Mouse (Mus musculus) cerebellum, adult 2 months (tissue): ENCODE measurements at regions not wholly inside any gene's neighbourhood (a gene's known extent, or its start where the extent isn't known, plus 50 kb on each side); places are given as distances from the start of the nearest gene placed in this dataset.
A peak's percentile ranks its signal among the peaks of the same experiment; 100 is the strongest.

Experiments
- DNase-seq, 2 experiments: peaks; one replicate each; pipeline ENCODE4 v3.0.0; 2021
- H3K27ac ChIP-seq: fragments of 200-500 bp; 2 replicates; pipeline ENCODE4 v1.5.1; 2012; ENCODE audit warnings: low read length, control low read depth, inconsistent platforms; ENCODE audit not compliant: insufficient read depth
- H3K27me3 ChIP-seq: fragments of 200-500 bp; 2 replicates; pipeline ENCODE4 v1.6.1; 2012; ENCODE audit warnings: inconsistent platforms, mild to moderate bottlenecking, low read length, moderate library complexity; ENCODE audit not compliant: control insufficient read depth, insufficient read depth
- H3K4me1 ChIP-seq: fragments of 200-500 bp; 2 replicates; pipeline ENCODE4 v1.6.1; 2011; ENCODE audit warnings: low read length; ENCODE audit not compliant: control insufficient read depth, insufficient read depth
- H3K4me3 ChIP-seq: fragments of 200-500 bp; replicated peaks from 2 replicates; pipeline ENCODE3; 2011; ENCODE audit warnings: mild to moderate bottlenecking, low read depth, low read length, control low read depth; ENCODE audit not compliant: insufficient read depth
- CTCF ChIP-seq: fragments of 200-500 bp; IDR thresholded peaks from 2 replicates; pipeline ENCODE4 v1.5.1; 2011; ENCODE audit warnings: low read depth, mild to moderate bottlenecking, control low read depth, low read length, moderate library complexity, borderline replicate concordance; ENCODE audit not compliant: insufficient read depth
- POLR2A ChIP-seq: fragments of 200-500 bp; IDR thresholded peaks from 2 replicates; pipeline ENCODE4 v1.6.1; 2011; ENCODE audit warnings: low read length, control low read depth, borderline replicate concordance; ENCODE audit not compliant: insufficient read depth
- WGBS: fragments of 180-500 bp; shearing (Covaris S2); methylation state at CpG from one replicate; pipeline ENCODE4 v1.1.7; 2018; 5-methylcytosine and 5-hydroxymethylcytosine counted together

DNA sequence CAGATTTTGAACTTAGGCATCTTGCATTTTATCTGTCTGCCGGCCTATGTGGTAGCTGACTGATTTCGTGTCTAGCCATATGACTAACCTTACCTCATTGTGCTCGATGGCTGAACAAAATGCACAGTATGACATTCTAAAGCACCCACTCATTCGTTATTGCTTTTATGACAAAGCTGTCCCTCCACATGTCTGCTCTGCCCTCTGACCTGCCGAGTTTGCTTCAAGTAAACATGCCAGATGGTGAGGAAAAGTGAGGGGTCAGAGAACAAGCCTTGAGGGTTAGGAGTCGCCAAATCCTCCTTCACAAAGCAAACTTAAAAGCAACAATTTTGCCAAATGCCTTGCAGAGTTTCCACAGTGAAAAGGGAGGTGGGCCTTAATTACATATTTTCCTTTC is 196.0 kb upstream of the Elavl2 start:
- Histone ChIP-seq H3K4me3 (no peak overlapping the region), H3K4me1 (no peaks in the 10 kb centered on the region), H3K27me3 (no peaks in the 10 kb centered on the region), H3K27ac (no peak overlapping the region)
- TF ChIP-seq POLR2A (no peak), CTCF (no peak)
- WGBS = 45% methylated on average over 6 of the region's 6 CpGs
- no peak for DNase-seq

DNA sequence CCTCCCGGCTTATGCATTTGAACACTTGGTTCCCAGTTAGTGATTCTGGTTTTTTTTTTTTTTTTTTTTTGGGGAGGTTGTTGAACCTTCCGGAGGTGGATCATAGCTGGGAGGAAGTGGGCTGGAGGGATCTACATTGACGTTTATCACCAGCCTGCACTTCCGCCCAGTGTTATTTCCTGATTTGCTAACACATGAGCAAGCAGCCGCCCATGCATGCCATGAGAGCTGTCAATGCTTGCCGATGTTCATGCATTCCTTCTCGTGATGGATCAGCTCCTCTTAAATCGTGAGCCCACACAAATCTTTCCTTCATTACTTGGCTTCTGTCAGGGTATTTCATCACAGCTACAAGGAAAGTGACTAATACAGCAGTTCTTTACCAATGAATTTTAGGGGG is 195.2 kb upstream of the Elavl2 start:
- no peaks in the 10 kb centered on the region for H3K4me1 ChIP-seq
- no peaks in the 10 kb centered on the region for H3K27me3 ChIP-seq
- H3K4me3 ChIP-seq = no peak overlapping the region
- H3K27ac ChIP-seq = no peak overlapping the region
- TF ChIP-seq CTCF (no peak), POLR2A (no peak)
- DNase-seq = no peak
- 42% methylated on average over 8 of the region's 8 CpGs for WGBS

DNA sequence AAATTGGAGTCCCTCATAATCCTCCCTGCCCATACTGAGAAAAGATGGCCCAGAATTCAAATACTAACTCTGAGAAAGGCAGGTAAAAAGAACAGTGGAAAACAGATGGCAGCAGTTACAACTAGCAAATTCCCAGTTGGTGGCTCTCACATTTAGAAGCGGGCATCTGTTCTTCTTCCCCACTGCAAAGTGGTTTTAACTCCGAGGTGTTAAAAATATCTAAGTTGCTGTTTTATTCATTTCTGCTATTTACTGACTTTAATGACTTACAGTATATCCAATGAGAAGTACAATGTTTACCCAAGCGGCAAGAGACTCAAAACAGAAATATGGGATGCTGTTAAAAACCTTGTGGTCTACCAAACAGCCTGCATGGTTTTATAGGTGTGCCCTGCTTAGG is 189.2 kb upstream of the Elavl2 start:
- TF ChIP-seq POLR2A = no peak
- TF ChIP-seq CTCF = no peak
- 35% methylated on average over 3 of the region's 3 CpGs for WGBS
- Histone ChIP-seq H3K27me3 (no peaks in the 10 kb centered on the region), H3K4me1 (no peaks in the 10 kb centered on the region; the same call in 1 of the 2 replicates), H3K4me3 (no peak overlapping the region), H3K27ac (no peak overlapping the region)
- DNase-seq = peak; percentile 23 to 77

DNA sequence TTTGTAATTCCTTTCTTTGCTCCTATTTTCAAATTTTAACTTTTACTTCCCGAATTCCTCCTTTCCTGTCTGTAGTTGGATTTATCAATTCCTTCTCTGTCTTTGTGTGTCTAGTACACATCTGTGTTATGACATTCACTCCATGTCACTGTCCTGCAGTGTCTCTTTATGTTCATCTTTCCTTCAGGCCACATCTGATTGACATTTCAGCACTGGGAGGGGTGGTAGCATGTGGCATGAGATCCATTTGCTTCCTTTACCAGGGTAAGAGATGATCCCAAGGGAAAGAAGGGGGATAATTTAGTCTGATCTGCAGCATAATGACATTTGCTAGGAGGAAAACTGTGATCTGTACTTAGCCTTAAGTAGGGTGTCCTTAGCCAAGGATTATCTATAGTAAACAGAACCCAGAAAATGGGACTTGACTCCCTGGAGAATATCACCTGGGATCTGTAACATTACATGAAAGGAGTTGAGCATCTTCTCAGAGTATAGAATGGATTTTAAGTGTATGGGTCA is 187.0 kb upstream of the Elavl2 start:
- DNase-seq = no peak
- 92% methylated on average over 1 of the region's 1 CpGs for WGBS

DNA sequence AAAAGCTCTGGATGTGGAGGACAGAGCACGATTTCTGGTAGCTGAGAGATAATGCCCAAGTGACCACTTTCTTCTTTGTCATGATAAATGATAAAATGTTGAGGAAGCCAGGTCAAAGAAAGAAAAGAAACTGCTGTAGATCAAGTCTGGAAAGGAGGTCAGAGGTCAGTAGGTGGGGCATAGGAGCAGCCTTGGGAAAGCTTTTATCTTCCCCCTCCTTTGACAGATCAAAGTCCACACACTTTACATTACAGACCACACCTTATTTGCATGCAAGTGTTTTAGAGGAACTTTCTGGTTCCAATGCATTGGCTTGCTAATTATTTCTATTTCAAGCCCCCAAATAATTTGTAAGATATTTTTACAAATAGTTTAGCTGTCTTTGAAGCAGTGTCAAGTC is 182.4 kb upstream of the Elavl2 start:
- H3K4me1 ChIP-seq = no peaks in the 10 kb centered on the region
- no peak overlapping the region for H3K27ac ChIP-seq
- no peaks in the 10 kb centered on the region; the same call in 1 of the 2 replicates for H3K27me3 ChIP-seq
- no peak for DNase-seq
- no peak overlapping the region for H3K4me3 ChIP-seq
- WGBS = 76% methylated on average over 1 of the region's 1 CpGs
- TF ChIP-seq CTCF (no peak), POLR2A (no peak)

More for the DNA sequence above, 187.0 kb upstream of the Elavl2 start:
- Histone ChIP-seq H3K27me3 (no peaks in the 10 kb centered on the region), H3K4me3 (no peak overlapping the region), H3K4me1 (no peaks in the 10 kb centered on the region; the same call in 1 of the 2 replicates), H3K27ac (no peak overlapping the region)
- TF ChIP-seq CTCF (no peak), POLR2A (no peak)

DNA sequence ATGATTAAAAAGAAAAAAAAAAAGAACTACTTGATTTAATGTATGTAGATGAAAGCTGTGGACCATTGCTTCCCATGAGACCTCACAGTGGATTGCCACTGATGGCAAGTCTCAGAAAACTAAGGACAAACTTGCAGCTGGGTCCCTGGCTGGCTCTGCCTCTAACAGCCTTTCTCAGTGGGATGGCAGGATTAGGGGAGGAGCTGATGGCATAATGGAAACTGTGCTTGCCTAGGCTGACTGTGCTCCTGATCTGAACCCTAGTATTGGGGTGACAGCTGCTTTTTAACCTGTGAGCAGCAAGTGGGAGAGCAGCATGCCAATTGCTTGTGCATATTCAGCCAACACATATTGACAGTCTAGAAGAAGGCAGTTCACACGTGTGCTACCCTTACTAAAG is 156.9 kb upstream of the Elavl2 start:
- no peak for DNase-seq
- no peaks in the 10 kb centered on the region for H3K4me1 ChIP-seq
- no peak overlapping the region for H3K4me3 ChIP-seq
- no peaks in the 10 kb centered on the region for H3K27me3 ChIP-seq
- WGBS = 14% methylated on average over 1 of the region's 1 CpGs
- H3K27ac ChIP-seq = no peak overlapping the region
- TF ChIP-seq POLR2A (no peak), CTCF (no peak)

DNA sequence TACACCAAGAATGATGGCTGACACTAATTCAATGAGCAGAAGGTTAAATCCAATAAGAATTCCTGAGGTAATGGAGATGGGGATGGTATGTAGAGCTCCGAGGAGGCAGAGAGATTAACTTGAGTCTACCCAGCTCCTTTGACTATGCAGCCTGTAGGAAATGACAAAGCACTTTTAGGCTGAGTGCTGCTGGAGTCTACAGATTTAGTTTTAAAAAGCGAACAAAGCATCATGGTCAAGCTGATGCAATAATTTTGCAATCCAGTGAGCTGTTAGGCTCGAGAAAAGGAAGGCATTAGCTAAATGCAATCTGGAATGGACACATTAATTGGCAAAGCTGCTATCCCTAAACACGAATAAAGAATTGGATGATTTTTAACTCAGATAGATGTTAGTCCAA is 156.4 kb upstream of the Elavl2 start:
- no peaks in the 10 kb centered on the region for H3K4me1 ChIP-seq
- H3K27ac ChIP-seq = no peak overlapping the region
- H3K27me3 ChIP-seq = no peaks in the 10 kb centered on the region
- H3K4me3 ChIP-seq = no peak overlapping the region
- no peak for DNase-seq
- 28% methylated on average over 4 of the region's 4 CpGs for WGBS
- TF ChIP-seq CTCF (no peak), POLR2A (no peak)

DNA sequence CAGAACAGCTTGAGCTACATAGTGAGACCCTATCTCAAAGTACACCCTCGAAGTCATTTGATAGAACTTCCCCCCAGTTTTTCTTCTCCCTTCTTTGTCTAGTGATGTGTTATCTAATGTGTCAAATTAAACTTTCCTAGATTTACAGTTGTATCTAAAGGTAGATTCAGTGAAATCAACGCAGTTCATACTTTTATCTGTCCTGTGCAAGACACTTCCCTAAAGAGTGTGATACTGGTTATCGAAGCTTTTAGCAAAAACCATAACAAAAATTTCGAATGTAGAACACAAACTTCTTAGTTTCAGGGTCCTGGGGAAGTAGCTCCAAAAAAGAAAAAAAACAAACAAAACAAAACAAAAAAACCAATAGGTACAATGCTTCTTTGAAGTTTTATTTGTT is 123.8 kb upstream of the Elavl2 start:
- Histone ChIP-seq H3K27ac (no peak overlapping the region), H3K4me1 (no peaks in the 10 kb centered on the region), H3K4me3 (no peak overlapping the region), H3K27me3 (no peaks in the 10 kb centered on the region)
- WGBS = 83% methylated on average over 4 of the region's 4 CpGs
- TF ChIP-seq POLR2A (no peak), CTCF (no peak)
- no peak for DNase-seq

DNA sequence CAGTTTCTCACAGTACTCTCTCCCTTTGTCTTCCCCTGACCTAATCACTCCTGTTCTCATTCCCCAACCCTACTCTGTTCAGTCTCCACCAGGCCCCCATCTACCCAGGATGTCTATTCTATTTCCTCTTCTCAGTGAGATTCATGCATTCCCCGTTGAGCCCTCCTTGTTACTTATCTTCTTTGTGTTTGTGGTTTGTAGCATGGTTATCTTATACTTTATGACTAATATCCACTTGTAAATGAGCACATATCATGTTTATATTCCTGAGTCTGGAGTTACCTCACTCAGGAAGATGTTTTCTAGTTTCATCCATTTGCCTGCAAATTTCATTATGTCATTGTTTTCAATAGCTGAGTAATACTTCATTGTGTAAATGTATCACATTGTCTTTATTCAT is 111.0 kb upstream of the Elavl2 start:
- WGBS = 81% methylated on average over 1 of the region's 1 CpGs
- Histone ChIP-seq H3K27me3 (no peaks in the 10 kb centered on the region), H3K4me1 (no peaks in the 10 kb centered on the region), H3K4me3 (no peak overlapping the region), H3K27ac (no peak overlapping the region)
- no peak for DNase-seq
- TF ChIP-seq POLR2A (no peak), CTCF (no peak)

DNA sequence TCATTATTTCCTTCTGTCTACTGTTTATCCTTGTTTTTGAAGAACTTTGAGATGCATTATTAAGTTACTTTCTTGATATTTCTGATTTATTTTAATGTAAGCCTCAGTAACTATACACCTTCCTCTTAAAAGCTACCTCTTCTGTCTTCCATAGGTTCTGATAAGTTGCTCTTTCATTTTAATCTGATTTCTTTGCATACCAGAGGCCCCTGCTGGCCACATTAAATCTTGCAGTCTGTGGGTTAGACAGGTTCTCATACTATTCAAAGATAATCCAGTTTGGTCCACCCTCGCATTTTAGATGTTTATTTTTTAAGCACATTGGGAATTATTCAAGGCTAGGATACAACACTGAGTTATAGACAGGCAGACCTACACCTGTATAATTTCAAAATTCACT is 109.4 kb upstream of the Elavl2 start:
- TF ChIP-seq CTCF = no peak
- TF ChIP-seq POLR2A = no peak
- WGBS = 82% methylated on average over 1 of the region's 1 CpGs

More for the DNA sequence above, 109.4 kb upstream of the Elavl2 start:
- Histone ChIP-seq H3K4me3 (no peak overlapping the region), H3K27me3 (no peaks in the 10 kb centered on the region), H3K27ac (no peak overlapping the region), H3K4me1 (no peaks in the 10 kb centered on the region)
- no peak for DNase-seq
